Mouse (Mus musculus): ENCODE measurements around the gene Ceacam5. TPM values are rescaled to one million over a fixed set of nuclear protein-coding genes. Genes with fewer than 3 reads are reported as not detected.

Ceacam5 gene
- not detected in 2 replicates for polyA plus RNA-seq (2016; fragmentation: Nextera tagmentation; extraction: Ambion mirVana)

DNA sequence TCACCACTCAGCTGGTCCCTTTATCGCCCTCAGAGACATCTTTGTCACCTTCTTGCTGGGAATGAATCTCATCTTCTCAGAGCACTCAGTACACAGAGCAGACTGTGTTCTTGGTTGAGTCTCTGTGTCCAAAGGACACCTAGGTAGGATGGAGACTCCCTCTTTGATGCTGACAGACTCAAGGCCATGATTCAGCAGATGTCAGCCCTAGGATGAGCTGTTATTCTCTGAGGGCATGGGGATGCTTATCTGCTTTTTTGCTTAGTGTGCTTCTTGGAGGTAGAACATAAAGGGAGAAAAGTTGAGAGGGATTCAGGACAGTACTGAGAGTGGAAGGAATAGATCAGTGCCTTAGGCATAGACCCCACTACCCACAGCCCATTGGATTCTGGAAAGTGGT lies at the start of gene Ceacam5:
Ceacam5 (plus strand) TSS at position 301 of the 400 bp plus-strand sequence.
- peaks cover 96% of the 10 kb centered on the region for H3K9me3 ChIP-seq
- H3K27me3 ChIP-seq (ENCODE audit: poor library complexity, severe bottlenecking) = no peaks in the 10 kb centered on the region
- WGBS = 78% methylated on average over 1 of the region's 1 CpGs
- H3K27ac ChIP-seq = no peak within 1 kb of the TSS
- no peaks in the 10 kb centered on the region for H3K4me1 ChIP-seq
- no peaks in the 10 kb centered on the region for H3K36me3 ChIP-seq (replicated peaks)
- DNase-seq (ENCODE audit: extremely low spot score, low spot score) = no peak
- H3K4me3 ChIP-seq = no peak within 1 kb of the TSS

Other genes with a start within 250 kb of the Ceacam5 start
- not detected in 2 replicates for gene Ceacam14, start 99.4 kb downstream of the Ceacam5 start, polyA plus RNA-seq (2016; fragmentation: Nextera tagmentation; extraction: Ambion mirVana)
- not detected in 2 replicates for gene Gm5155, start 158.5 kb downstream of the Ceacam5 start, polyA plus RNA-seq (2016; fragmentation: Nextera tagmentation; extraction: Ambion mirVana)

Measured in forebrain, embryonic 10.5 days (tissue).